Mouse (Mus musculus) embryonic facial prominence, embryonic 14.5 days (tissue): ENCODE measurements around the gene Anapc7. TPM values are rescaled to one million over a fixed set of nuclear protein-coding genes. Genes with fewer than 3 reads are reported as not detected.
A peak's percentile ranks its signal among the peaks of the same experiment; 100 is the strongest.
"Not testable (repeated sequence)": the region's sequence is repeated elsewhere in the genome, so short reads cannot be mapped to it uniquely, and the experiment has no call there.

Experiments used
- ATAC-seq: fragments of 200-750 bp; cut with Nextera tagmentation; 2 replicates; pipeline ENCODE4 v1.8.0; 2017; ENCODE audit warnings: low read depth, moderate number of reproducible peaks, moderate TSS enrichment
- DNase-seq: peaks from one replicate; pipeline ENCODE4 v3.0.0-alpha.2; 2015; ENCODE audit warnings: low spot score
- H3K27ac ChIP-seq: fragments of 300-500 bp; sonication (generic); replicated peaks from 2 replicates; pipeline ENCODE4 v1.5.1; 2014; ENCODE audit warnings: low read depth, mild to moderate bottlenecking, low read length, moderate library complexity
- H3K27me3 ChIP-seq: fragments of 300-500 bp; sonication (generic); replicated peaks from 2 replicates; pipeline ENCODE4 v1.6.1; 2014; ENCODE audit warnings: low read length; ENCODE audit not compliant: control insufficient read depth, insufficient read depth
- H3K36me3 ChIP-seq: fragments of 300-500 bp; sonication (generic); 2 replicates; pipeline ENCODE4 v1.6.1; 2014; ENCODE audit warnings: low read length, mixed read lengths; ENCODE audit not compliant: control insufficient read depth, insufficient read depth
- H3K4me1 ChIP-seq: fragments of 300-500 bp; sonication (generic); 2 replicates; pipeline ENCODE4 v1.6.1; 2014; ENCODE audit warnings: antibody characterized with exemption, low read length; ENCODE audit not compliant: control insufficient read depth, insufficient read depth
- H3K4me2 ChIP-seq: fragments of 300-500 bp; sonication (generic); 2 replicates; pipeline ENCODE4 v1.6.1; 2014; ENCODE audit warnings: low read depth, mild to moderate bottlenecking, low read length, moderate library complexity, mixed read lengths
- H3K4me3 ChIP-seq: fragments of 300-500 bp; sonication (generic); 2 replicates; pipeline ENCODE4 v1.5.1; 2014; ENCODE audit warnings: low read depth, mild to moderate bottlenecking, low read length
- H3K9ac ChIP-seq: fragments of 300-500 bp; sonication (generic); 2 replicates; pipeline ENCODE4 v1.6.1; 2014; ENCODE audit warnings: low read depth, mild to moderate bottlenecking, low read length, moderate library complexity, mixed read lengths
- H3K9me3 ChIP-seq: fragments of 300-500 bp; sonication (generic); 2 replicates; pipeline ENCODE4 v1.6.1; 2016; ENCODE audit warnings: low read length; ENCODE audit not compliant: control insufficient read depth
- WGBS: fragments of 180-500 bp; shearing (Covaris S2); extraction: QIAGEN DNeasy Blood & Tissue Kit; methylation state at CpG from one replicate; pipeline ENCODE4 v1.1.7; 2014; 5-methylcytosine and 5-hydroxymethylcytosine counted together
- polyA plus RNA-seq: library from polyadenylated mRNA; unstranded; fragments of >200 nt; fragmentation: Nextera tagmentation; extraction: Ambion mirVana; gene quantifications from 2 replicates; pipeline ENCODE4 v1.2.1, GENCODE M21; 2014

Anapc7 gene
- polyA plus RNA-seq, 1 experiment from 2014 or later, result 23.1 TPM

DNA sequence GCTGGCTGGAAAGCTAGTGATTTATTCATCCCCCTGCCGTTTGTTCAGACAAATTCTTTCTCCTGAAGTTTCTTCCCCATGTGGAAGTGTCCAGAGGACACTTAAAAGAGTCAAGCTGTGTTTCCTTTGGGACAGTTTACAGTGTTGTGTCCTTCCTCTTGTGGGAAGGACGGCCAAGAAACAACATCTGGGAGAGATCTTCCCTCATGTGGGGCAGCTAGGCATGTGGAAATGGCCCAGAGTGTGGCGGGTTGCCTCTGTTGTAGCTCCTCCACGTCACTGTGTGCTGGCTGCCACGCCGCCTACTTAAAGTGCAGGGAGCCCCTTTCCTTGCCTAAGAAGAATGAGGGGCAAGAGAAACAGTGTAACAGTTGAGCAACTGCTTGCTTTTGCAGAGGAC, 8.7 kb upstream of the Anapc7 start:
- H3K9me3 ChIP-seq, result no peaks in the 10 kb centered on the region
- no peaks in the 10 kb centered on the region for H3K36me3 ChIP-seq
- H3K4me1 ChIP-seq, result no peaks in the 10 kb centered on the region
- no peak overlapping the region for H3K4me3 ChIP-seq
- DNase-seq, result peak; percentile 8
- H3K27ac ChIP-seq, result no peak overlapping the region; the same call in none of the 2 replicates
- 43% methylated on average over 6 of the region's 6 CpGs for WGBS
- no peak for ATAC-seq
- H3K27me3 ChIP-seq, result no peaks in the 10 kb centered on the region
- no peak overlapping the region for H3K4me2 ChIP-seq
- H3K9ac ChIP-seq, result no peak overlapping the region

DNA sequence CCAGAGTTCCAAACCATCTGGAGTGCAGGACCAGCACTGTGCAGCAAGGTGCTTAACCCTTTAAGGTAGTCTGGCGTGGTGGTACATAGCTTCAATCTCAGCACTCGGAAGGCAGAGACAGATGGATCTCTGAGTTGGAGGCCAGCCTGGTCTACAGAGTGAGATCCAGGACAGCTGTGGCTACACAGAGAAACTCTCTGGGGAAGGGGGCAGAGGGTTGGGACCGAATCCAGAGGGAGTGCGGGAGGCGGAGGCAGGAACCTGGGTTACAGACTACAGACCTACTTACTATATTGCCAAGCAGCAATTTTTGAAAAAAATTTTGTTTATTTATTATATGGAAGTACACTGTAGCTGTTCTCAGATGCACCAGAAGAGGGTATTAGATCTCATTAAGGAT, 7.1 kb upstream of the Anapc7 start:
- WGBS, result 92% methylated on average over 5 of the region's 5 CpGs
- H3K4me1 ChIP-seq, result no peaks in the 10 kb centered on the region
- H3K27me3 ChIP-seq, result no peaks in the 10 kb centered on the region
- no peak for ATAC-seq
- H3K27ac ChIP-seq, result no peak overlapping the region
- DNase-seq, result no peak
- H3K4me3 ChIP-seq, result no peak overlapping the region
- no peak overlapping the region for H3K9ac ChIP-seq
- H3K4me2 ChIP-seq, result no peak overlapping the region
- H3K9me3 ChIP-seq, result no peaks in the 10 kb centered on the region
- H3K36me3 ChIP-seq, result no peaks in the 10 kb centered on the region

DNA sequence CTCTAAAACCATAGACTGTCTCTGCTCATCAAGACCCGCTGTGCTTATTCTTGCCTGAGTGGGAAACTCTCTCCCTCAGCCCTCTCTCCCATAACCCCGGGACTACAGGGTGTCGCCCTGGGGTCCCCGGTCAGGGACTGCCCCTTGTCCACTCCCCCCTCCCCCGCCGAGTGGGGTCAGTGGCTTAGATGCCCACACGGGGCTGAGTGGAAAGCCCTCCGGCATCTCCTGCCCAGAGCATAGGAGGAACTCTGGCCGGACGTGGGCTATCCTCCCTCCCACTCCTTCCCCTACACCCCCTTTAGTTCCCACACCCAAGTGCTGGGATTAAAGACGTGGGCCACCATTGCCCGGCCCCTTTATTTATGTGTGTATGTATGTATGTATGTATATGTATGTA, 6.0 kb upstream of the Anapc7 start:
- no peaks in the 10 kb centered on the region for H3K36me3 ChIP-seq
- H3K4me3 ChIP-seq, result no peak overlapping the region
- H3K9ac ChIP-seq, result no peak overlapping the region
- H3K4me1 ChIP-seq, result no peaks in the 10 kb centered on the region
- no peak overlapping the region for H3K4me2 ChIP-seq
- DNase-seq (no peak), ATAC-seq (no peak)
- H3K9me3 ChIP-seq, result no peaks in the 10 kb centered on the region
- H3K27me3 ChIP-seq, result no peaks in the 10 kb centered on the region
- H3K27ac ChIP-seq, result no peak overlapping the region
- 87% methylated on average over 12 of the region's 12 CpGs for WGBS

DNA sequence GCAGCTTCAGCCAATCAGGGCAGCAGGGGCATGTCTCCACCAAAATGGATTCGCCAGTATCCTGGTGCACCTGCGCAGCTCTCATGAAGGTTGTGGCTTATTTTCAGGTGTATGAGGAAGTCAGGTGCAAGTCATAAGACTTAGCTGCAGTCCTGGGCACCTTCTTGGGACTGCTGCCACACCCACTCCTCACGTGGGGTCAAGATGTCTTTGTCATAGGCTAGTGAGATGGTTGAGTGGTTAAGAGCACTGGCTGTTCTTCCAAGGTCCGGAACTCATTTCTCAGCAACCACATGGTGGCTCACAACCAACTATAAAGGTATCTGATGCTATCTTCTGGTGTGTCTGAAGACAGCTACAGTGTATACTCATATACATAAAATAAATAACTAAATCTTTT, 817 bp upstream of the Anapc7 start:
- not testable (repeated sequence) for H3K4me2 ChIP-seq, H3K9me3 ChIP-seq, H3K27me3 ChIP-seq, H3K27ac ChIP-seq, H3K9ac ChIP-seq, H3K36me3 ChIP-seq, H3K4me1 ChIP-seq, ATAC-seq, DNase-seq, H3K4me3 ChIP-seq
- 67% methylated on average over 4 of the region's 4 CpGs for WGBS

DNA sequence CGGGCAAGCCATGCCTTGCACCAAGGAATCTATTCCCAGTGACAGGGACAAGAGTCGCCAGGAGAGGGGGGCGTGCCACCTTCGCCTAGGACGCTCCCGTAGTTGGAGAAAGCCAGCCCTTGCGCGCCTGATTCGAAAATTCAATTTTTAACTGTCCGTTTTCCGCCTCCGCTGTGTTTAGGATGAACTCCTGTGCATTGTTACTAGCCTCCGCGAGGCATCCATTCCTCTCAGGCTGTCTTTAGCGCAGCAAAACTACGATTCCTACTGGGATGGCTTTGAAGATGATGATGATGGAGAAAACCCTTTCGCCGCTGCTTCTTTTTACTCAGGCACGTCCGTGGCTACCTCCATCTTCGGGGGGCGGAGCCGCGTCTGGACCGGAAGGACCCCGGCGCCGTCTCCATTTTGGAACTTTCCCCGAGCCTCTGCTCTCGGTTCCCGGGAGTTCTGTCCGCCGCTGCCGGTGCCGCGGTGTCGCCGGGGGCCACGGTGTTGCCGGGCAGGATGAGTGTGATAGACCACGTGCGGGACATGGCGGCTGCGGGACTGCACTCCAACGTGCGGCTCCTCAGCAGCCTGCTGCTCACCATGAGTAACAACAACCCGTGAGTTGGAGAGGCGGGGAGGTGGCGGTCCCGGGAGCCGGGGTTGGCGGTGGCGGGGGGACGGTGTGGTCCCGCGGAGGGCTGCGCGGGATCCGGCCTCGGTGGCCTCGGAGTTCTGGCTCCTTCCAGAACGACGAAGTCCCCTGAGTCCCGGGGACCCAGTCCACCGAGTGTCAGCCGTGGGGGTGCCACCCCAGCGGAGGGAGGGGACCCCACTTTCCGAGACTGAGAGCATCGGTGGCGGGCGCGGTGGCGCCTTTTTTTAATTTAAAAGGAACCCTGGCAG, 825 bp downstream of the Anapc7 start:
- peak overlapping the region; percentile 87 for H3K27ac ChIP-seq
- 0% methylated on average over 40 of the region's 73 CpGs for WGBS
- peak overlapping the region; percentile 92 for H3K4me2 ChIP-seq
- peak; percentile 90 for ATAC-seq
- H3K4me1 ChIP-seq, result peaks cover 7% of the 10 kb centered on the region; the same call in 1 of the 2 replicates
- H3K36me3 ChIP-seq, result peaks cover 6% of the 10 kb centered on the region; the same call in 1 of the 2 replicates
- H3K27me3 ChIP-seq, result no peaks in the 10 kb centered on the region
- peak overlapping the region; percentile 96 for H3K9ac ChIP-seq
- H3K4me3 ChIP-seq, result peak overlapping the region; percentile 94
- H3K9me3 ChIP-seq, result no peaks in the 10 kb centered on the region
- DNase-seq, result peak; percentile 93

DNA sequence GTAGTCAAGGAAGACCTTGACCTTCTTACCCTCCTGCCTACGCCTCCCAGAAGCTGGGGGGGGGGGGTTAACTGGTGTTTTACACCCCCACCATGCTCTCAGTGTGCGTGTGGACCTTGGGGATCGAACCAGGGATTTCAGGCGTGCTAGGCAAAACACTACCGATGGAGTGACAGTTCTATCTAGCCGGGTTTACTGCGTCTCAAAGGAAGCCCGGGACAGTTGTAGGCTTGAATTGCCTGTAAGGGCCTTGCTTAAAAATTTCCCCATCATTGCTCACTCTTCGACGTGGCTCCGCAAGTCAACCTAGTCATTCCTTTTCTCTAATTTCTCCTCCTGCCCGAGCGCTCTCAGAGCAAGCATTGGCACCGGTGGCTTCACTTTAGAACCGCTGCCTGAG, 1.6 kb downstream of the Anapc7 start:
- no peak overlapping the region for H3K27ac ChIP-seq

DNA sequence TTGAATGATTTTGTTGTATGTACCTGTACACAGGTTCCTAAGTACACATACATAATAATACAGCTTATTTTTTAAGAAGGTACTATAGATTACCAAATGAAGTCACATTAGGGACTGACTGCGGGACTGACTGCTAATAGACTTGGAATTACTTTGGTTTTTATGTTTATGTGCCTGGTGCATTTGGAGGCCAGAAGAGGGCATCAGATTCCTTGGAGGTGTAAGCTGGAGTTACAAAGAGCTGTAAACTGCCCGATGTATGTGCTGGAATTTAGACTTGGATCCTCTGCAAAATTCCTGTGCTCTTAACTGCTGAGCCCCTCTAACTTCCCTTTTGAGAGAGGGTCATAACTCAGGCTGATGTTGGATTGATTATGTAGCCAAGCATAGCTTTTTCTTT, 4.1 kb downstream of the Anapc7 start:
- Histone ChIP-seq H3K27me3 (no peaks in the 10 kb centered on the region), H3K27ac (no peak overlapping the region), H3K4me1 (peaks cover 7% of the 10 kb centered on the region; the same call in 1 of the 2 replicates), H3K36me3 (peaks cover 35% of the 10 kb centered on the region), H3K9me3 (no peaks in the 10 kb centered on the region), H3K9ac (no peak overlapping the region), H3K4me3 (no peak overlapping the region), H3K4me2 (no peak overlapping the region)
- no peak for ATAC-seq
- no peak for DNase-seq
- WGBS, result 75% methylated on average over 2 of the region's 2 CpGs

More for the DNA sequence above, 1.6 kb downstream of the Anapc7 start:
- WGBS, result 28% methylated on average over 15 of the region's 15 CpGs
- DNase-seq (no peak), ATAC-seq (no peak)
- Histone ChIP-seq H3K4me3 (peak overlapping the region; percentile 94), H3K9me3 (no peaks in the 10 kb centered on the region), H3K9ac (peak overlapping the region; percentile 96), H3K4me1 (peaks cover 7% of the 10 kb centered on the region; the same call in 1 of the 2 replicates), H3K4me2 (peak overlapping the region; percentile 92), H3K36me3 (peaks cover 10% of the 10 kb centered on the region), H3K27me3 (no peaks in the 10 kb centered on the region)

DNA sequence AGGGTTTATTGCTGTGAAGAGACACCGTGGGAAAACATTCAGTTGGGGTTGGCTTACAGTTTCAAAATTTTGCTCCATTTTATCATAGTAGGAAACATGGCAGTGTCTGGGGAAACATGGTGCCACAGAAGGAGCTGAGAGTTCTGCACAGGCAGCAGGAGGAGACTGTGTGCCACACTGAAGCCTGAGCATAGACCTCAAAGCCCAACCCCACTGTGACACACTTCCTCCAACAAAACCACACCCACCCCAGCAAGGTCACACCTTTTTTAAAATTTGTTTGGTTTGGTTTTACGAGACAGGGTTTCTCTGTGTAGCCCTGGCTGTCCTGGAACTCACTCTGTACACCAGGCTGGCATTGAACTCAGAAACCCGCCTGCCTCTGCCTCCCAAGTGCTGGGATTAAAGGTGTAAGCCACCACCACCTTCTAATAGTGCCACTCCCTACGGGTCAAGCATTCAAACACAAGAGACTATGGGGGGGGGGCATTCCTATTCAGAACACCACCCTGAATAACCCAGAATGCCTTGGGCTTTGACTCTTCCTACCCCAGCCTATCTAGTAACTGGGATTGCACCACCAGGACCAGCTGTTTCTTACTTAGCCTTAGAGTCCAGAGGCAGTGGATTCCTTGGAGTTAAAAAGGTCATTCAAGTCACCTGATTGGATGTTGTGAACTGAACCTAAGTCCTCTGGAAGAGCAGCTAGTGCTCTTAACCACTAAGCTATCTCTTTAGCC, 8.7 kb downstream of the Anapc7 start:
- Histone ChIP-seq H3K27ac (no peak overlapping the region), H3K4me3 (no peak overlapping the region), H3K9me3 (no peaks in the 10 kb centered on the region), H3K9ac (no peak overlapping the region), H3K4me2 (no peak overlapping the region), H3K4me1 (no peaks in the 10 kb centered on the region), H3K36me3 (peaks cover 81% of the 10 kb centered on the region), H3K27me3 (no peaks in the 10 kb centered on the region)
- WGBS, result 90% methylated on average over 4 of the region's 4 CpGs
- DNase-seq, result no peak
- ATAC-seq, result no peak
